Mouse (Mus musculus) urinary bladder, postnatal 25 days (tissue): ENCODE measurements around the gene Gpha2.

Experiments
- DNase-seq: peaks from one replicate; pipeline ENCODE4 v3.0.0; 2022; ENCODE audit warnings: low spot score

The Gpha2 gene

GRCm38 (mm10) chr19:6242281-6242680 lies 16.1 kb downstream of the Gpha2 start:
- DNase-seq = peak; percentile 35

- DNase-seq = no peak
Measured at GRCm38 (mm10) chr19:6243226-6243625, 17.0 kb downstream of the Gpha2 start.

- DNase-seq = no peak
Measured at GRCm38 (mm10) chr19:6245806-6246205, 19.6 kb downstream of the Gpha2 start.

GRCm38 (mm10) chr19:6247526-6248300 lies 21.5 kb downstream of the Gpha2 start:
- DNase-seq = no peak

- no peak for DNase-seq
Measured at GRCm38 (mm10) chr19:6253021-6253420, 26.8 kb downstream of the Gpha2 start.

- DNase-seq = no peak
Measured at GRCm38 (mm10) chr19:6260428-6260827, 34.2 kb downstream of the Gpha2 start.

- DNase-seq = no peak
Measured at GRCm38 (mm10) chr19:6260946-6261345, 34.8 kb downstream of the Gpha2 start.

GRCm38 (mm10) chr19:6261379-6261778 lies 35.2 kb downstream of the Gpha2 start:
- DNase-seq = no peak

GRCm38 (mm10) chr19:6262222-6262621 lies 36.0 kb downstream of the Gpha2 start:
- DNase-seq = peak; percentile 63

- no peak for DNase-seq
Measured at GRCm38 (mm10) chr19:6262839-6263433, 36.8 kb downstream of the Gpha2 start.

- DNase-seq = no peak
Measured at GRCm38 (mm10) chr19:6264200-6264599, 38.0 kb downstream of the Gpha2 start.

- DNase-seq = no peak
Measured at GRCm38 (mm10) chr19:6264945-6265344, 38.8 kb downstream of the Gpha2 start.

- DNase-seq = no peak
Measured at GRCm38 (mm10) chr19:6265727-6266182, 39.6 kb downstream of the Gpha2 start.

GRCm38 (mm10) chr19:6267306-6268169 lies 41.4 kb downstream of the Gpha2 start:
- DNase-seq = no peak

- DNase-seq = peak; percentile 88
Measured at GRCm38 (mm10) chr19:6268170-6268528, 42.0 kb downstream of the Gpha2 start.

GRCm38 (mm10) chr19:6268670-6269132 lies 42.5 kb downstream of the Gpha2 start:
- no peak for DNase-seq

- DNase-seq = no peak
Measured at GRCm38 (mm10) chr19:6269798-6270475, 43.8 kb downstream of the Gpha2 start.

GRCm38 (mm10) chr19:6270661-6271060 lies 44.5 kb downstream of the Gpha2 start:
- no peak for DNase-seq

- DNase-seq = no peak
Measured at GRCm38 (mm10) chr19:6271206-6271605, 45.0 kb downstream of the Gpha2 start.

GRCm38 (mm10) chr19:6272053-6272452 lies 45.9 kb downstream of the Gpha2 start:
- DNase-seq = no peak

- no peak for DNase-seq
Measured at GRCm38 (mm10) chr19:6272738-6273137, 46.6 kb downstream of the Gpha2 start.

GRCm38 (mm10) chr19:6273592-6273991 lies 47.4 kb downstream of the Gpha2 start:
- DNase-seq = no peak
